Mouse (Mus musculus) spleen, adult 2 months (tissue): Measurements from ENCODE around the gene Lhpp.

Experiments
- CTCF ChIP-seq: fragments of 200-500 bp; IDR thresholded peaks from 2 replicates; pipeline ENCODE4 v1.5.1; 2011; ENCODE audit warnings: mild to moderate bottlenecking, inconsistent platforms; ENCODE audit not compliant: insufficient read depth, insufficient read length, insufficient replicate concordance; ENCODE audit errors: extremely low read depth
- POLR2A ChIP-seq: fragments of 200-500 bp; IDR thresholded peaks from 2 replicates; pipeline ENCODE4 v1.6.1; 2011; ENCODE audit warnings: low read depth, low read length, inconsistent platforms

- TF ChIP-seq POLR2A (no peak), CTCF (no peak)
These were observed 15.7 kb downstream of the Lhpp start for GRCm38 (mm10) chr7:132626174-132626573.
